Mouse (Mus musculus) neural tube, embryonic 11.5 days (tissue): ENCODE measurements around the gene Fth1. TPM values are rescaled to one million over a fixed set of nuclear protein-coding genes. Genes with fewer than 3 reads are reported as not detected.
"Not testable (repeated sequence)": the region's sequence is repeated elsewhere in the genome, so short reads cannot be mapped to it uniquely, and the experiment has no call there.

Experiments used
- ATAC-seq: fragments of 200-750 bp; cut with Nextera tagmentation; 2 replicates; pipeline ENCODE4 v1.8.0; 2017; ENCODE audit warnings: moderate number of reproducible peaks, mild to moderate bottlenecking, moderate TSS enrichment, moderate library complexity; ENCODE audit not compliant: insufficient read depth, low FRiP score, low TSS enrichment
- DNase-seq: peaks from one replicate; pipeline ENCODE4 v3.0.0-alpha.2; 2015; ENCODE audit warnings: low spot score
- H3K27ac ChIP-seq: fragments of 300-500 bp; sonication (generic); 2 replicates; pipeline ENCODE4 v1.5.1; 2014; ENCODE audit warnings: low read depth, mild to moderate bottlenecking, low read length
- H3K27me3 ChIP-seq: fragments of 300-500 bp; sonication (generic); 2 replicates; pipeline ENCODE4 v1.6.1; 2014; ENCODE audit warnings: mild to moderate bottlenecking, low read length, mixed read lengths; ENCODE audit not compliant: control insufficient read depth, insufficient read depth
- H3K36me3 ChIP-seq: fragments of 300-500 bp; sonication (generic); 2 replicates; pipeline ENCODE4 v1.6.1; 2014; ENCODE audit warnings: mild to moderate bottlenecking, low read length, moderate library complexity, mixed read lengths; ENCODE audit not compliant: control insufficient read depth, insufficient read depth
- H3K4me1 ChIP-seq: fragments of 300-500 bp; sonication (generic); 2 replicates; pipeline ENCODE4 v1.6.1; 2014; ENCODE audit warnings: low read length, mixed read lengths; ENCODE audit not compliant: control insufficient read depth, insufficient read depth
- H3K4me2 ChIP-seq: fragments of 300-500 bp; sonication (generic); 2 replicates; pipeline ENCODE4 v1.6.1; 2014; ENCODE audit warnings: low read depth, mild to moderate bottlenecking, moderate library complexity
- H3K4me3 ChIP-seq: fragments of 300-500 bp; sonication (generic); 2 replicates; pipeline ENCODE4 v1.5.1; 2014; ENCODE audit warnings: low read depth, low read length
- H3K9ac ChIP-seq: fragments of 300-500 bp; sonication (generic); 2 replicates; pipeline ENCODE4 v1.6.1; 2014; ENCODE audit warnings: mild to moderate bottlenecking, low read length
- H3K9me3 ChIP-seq: fragments of 300-500 bp; sonication (generic); 2 replicates; pipeline ENCODE4 v1.6.1; 2016; ENCODE audit warnings: low read length; ENCODE audit not compliant: control insufficient read depth
- WGBS: fragments of 180-500 bp; shearing (Covaris S2); extraction: QIAGEN DNeasy Blood & Tissue Kit; methylation state at CpG from one replicate; pipeline ENCODE4 v1.1.7; 2014; 5-methylcytosine and 5-hydroxymethylcytosine counted together
- polyA plus RNA-seq: library from polyadenylated mRNA; unstranded; fragments of >200 nt; fragmentation: Nextera tagmentation; extraction: Ambion mirVana; gene quantifications from 2 replicates; pipeline ENCODE4 v1.2.1, GENCODE M21; 2014

Gene Fth1
- 1,187 and 1,207 TPM in 2 replicates for polyA plus RNA-seq

GRCm38 (mm10) chr19:9980258-9980657 lies at the start of gene Fth1:
Gene Fth1 (plus strand): TSS chr19:9980598.
- ATAC-seq (no peak), DNase-seq (no peak)
- Histone ChIP-seq H3K27ac (no peak within 1 kb of the TSS), H3K4me2 (no peak within 1 kb of the TSS), H3K9me3 (no peaks in the 10 kb centered on the region), H3K9ac (no peak within 1 kb of the TSS), H3K27me3 (no peaks in the 10 kb centered on the region), H3K36me3 (peaks cover 2% of the 10 kb centered on the region), H3K4me1 (peaks cover 7% of the 10 kb centered on the region), H3K4me3 (no peak within 1 kb of the TSS)
- WGBS: 90% methylated on average over 4 of the region's 4 CpGs

- H3K4me1 ChIP-seq, H3K4me2 ChIP-seq, H3K4me3 ChIP-seq, H3K36me3 ChIP-seq, H3K27me3 ChIP-seq, H3K27ac ChIP-seq, DNase-seq, H3K9me3 ChIP-seq, H3K9ac ChIP-seq, ATAC-seq: not testable (repeated sequence)
- 85% methylated on average over 2 of the region's 2 CpGs for WGBS
Measured at GRCm38 (mm10) chr19:9931167-9931607, 49.2 kb upstream of the Fth1 start.

GRCm38 (mm10) chr19:9933908-9934307 lies 46.5 kb upstream of the Fth1 start:
- H3K4me2 ChIP-seq: no peak overlapping the region
- H3K9me3 ChIP-seq: no peaks in the 10 kb centered on the region
- no peaks in the 10 kb centered on the region for H3K36me3 ChIP-seq
- H3K27me3 ChIP-seq: no peaks in the 10 kb centered on the region
- no peak overlapping the region for H3K27ac ChIP-seq
- WGBS: 63% methylated on average over 2 of the region's 2 CpGs
- DNase-seq (no peak), ATAC-seq (no peak)
- H3K4me1 ChIP-seq: no peaks in the 10 kb centered on the region
- H3K4me3 ChIP-seq: no peak overlapping the region
- no peak overlapping the region for H3K9ac ChIP-seq

- 68% methylated on average over 5 of the region's 5 CpGs for WGBS
- ATAC-seq (no peak), DNase-seq (no peak)
- Histone ChIP-seq H3K36me3 (no peaks in the 10 kb centered on the region), H3K4me2 (no peak overlapping the region), H3K4me3 (no peak overlapping the region), H3K27ac (no peak overlapping the region), H3K4me1 (no peaks in the 10 kb centered on the region), H3K9ac (no peak overlapping the region), H3K27me3 (no peaks in the 10 kb centered on the region), H3K9me3 (no peaks in the 10 kb centered on the region)
Measured at GRCm38 (mm10) chr19:9936579-9936978, 43.8 kb upstream of the Fth1 start.

GRCm38 (mm10) chr19:9937428-9937827 lies 43.0 kb upstream of the Fth1 start:
- 61% methylated on average over 5 of the region's 5 CpGs for WGBS
- H3K4me3 ChIP-seq: no peak overlapping the region
- no peak for ATAC-seq
- no peaks in the 10 kb centered on the region for H3K27me3 ChIP-seq
- no peak for DNase-seq
- H3K27ac ChIP-seq: no peak overlapping the region
- H3K4me2 ChIP-seq: no peak overlapping the region
- H3K9ac ChIP-seq: no peak overlapping the region
- no peaks in the 10 kb centered on the region for H3K9me3 ChIP-seq
- no peaks in the 10 kb centered on the region for H3K36me3 ChIP-seq
- no peaks in the 10 kb centered on the region for H3K4me1 ChIP-seq

- Histone ChIP-seq H3K4me2 (no peak overlapping the region), H3K27ac (no peak overlapping the region), H3K36me3 (no peaks in the 10 kb centered on the region), H3K9me3 (no peaks in the 10 kb centered on the region), H3K4me1 (no peaks in the 10 kb centered on the region), H3K27me3 (no peaks in the 10 kb centered on the region), H3K4me3 (no peak overlapping the region), H3K9ac (no peak overlapping the region)
- DNase-seq (no peak), ATAC-seq (no peak)
- 90% methylated on average over 6 of the region's 6 CpGs for WGBS
Measured at GRCm38 (mm10) chr19:9938156-9938823, 42.1 kb upstream of the Fth1 start.

GRCm38 (mm10) chr19:9938824-9939303 lies 41.5 kb upstream of the Fth1 start:
- H3K27ac ChIP-seq: no peak overlapping the region
- WGBS: 80% methylated on average over 13 of the region's 13 CpGs

GRCm38 (mm10) chr19:9939841-9940240 lies 40.6 kb upstream of the Fth1 start:
- WGBS: 74% methylated on average over 7 of the region's 7 CpGs
- Histone ChIP-seq H3K27ac (no peak overlapping the region), H3K4me1 (no peaks in the 10 kb centered on the region), H3K9ac (no peak overlapping the region), H3K27me3 (no peaks in the 10 kb centered on the region), H3K9me3 (no peaks in the 10 kb centered on the region), H3K4me3 (no peak overlapping the region), H3K36me3 (no peaks in the 10 kb centered on the region), H3K4me2 (no peak overlapping the region)
- no peak for ATAC-seq
- no peak for DNase-seq

More at GRCm38 (mm10) chr19:9938824-9939303, 41.5 kb upstream of the Fth1 start:
- no peaks in the 10 kb centered on the region for H3K4me1 ChIP-seq
- no peak overlapping the region for H3K4me3 ChIP-seq
- no peak for ATAC-seq
- no peaks in the 10 kb centered on the region for H3K27me3 ChIP-seq
- H3K9me3 ChIP-seq: no peaks in the 10 kb centered on the region
- no peak overlapping the region for H3K9ac ChIP-seq
- H3K36me3 ChIP-seq: no peaks in the 10 kb centered on the region
- no peak overlapping the region for H3K4me2 ChIP-seq
- DNase-seq: no peak

- Histone ChIP-seq H3K9me3 (no peaks in the 10 kb centered on the region), H3K4me3 (no peak overlapping the region), H3K27me3 (no peaks in the 10 kb centered on the region), H3K9ac (no peak overlapping the region), H3K4me2 (no peak overlapping the region), H3K36me3 (no peaks in the 10 kb centered on the region), H3K27ac (no peak overlapping the region), H3K4me1 (no peaks in the 10 kb centered on the region)
- ATAC-seq (no peak), DNase-seq (no peak)
- WGBS: 28% methylated on average over 4 of the region's 4 CpGs
Measured at GRCm38 (mm10) chr19:9940903-9941302, 39.5 kb upstream of the Fth1 start.
